Mouse (Mus musculus): Measurements from ENCODE around the gene Exd1. TPM values are rescaled to one million over a fixed set of nuclear protein-coding genes. Genes with fewer than 3 reads are reported as not detected.

The Exd1 gene
- total RNA-seq, 1 experiment = 2.0 TPM

- no peaks in the 10 kb centered on the region for H3K4me1 ChIP-seq (ENCODE audit: control insufficient read depth in 2 of 2, insufficient read depth in 2 of 2, low read length in 2 of 2, poor library complexity in 1 of 2)
- no peak for DNase-seq (ENCODE audit: low read depth, low spot score)
- no peak overlapping the region for H3K4me3 ChIP-seq (ENCODE audit: insufficient read depth in 1 of 2, low read depth in 1 of 2, low read length in 2 of 2, poor library complexity in 1 of 2, severe bottlenecking in 1 of 2)
- H3K36me3 ChIP-seq (ENCODE audit: control insufficient read depth, insufficient read depth, low read length, poor library complexity, severe bottlenecking) = no peaks in the 10 kb centered on the region
- TF ChIP-seq MAFK (IDR thresholded peaks at IDR 0.05; ENCODE audit: insufficient read depth, low read depth, low read length) (no peak), CHD2 (IDR thresholded peaks at IDR 0.05; ENCODE audit: low read depth, low read length) (no peak), ZNF384 (IDR thresholded peaks at IDR 0.05; ENCODE audit: low read depth, low read length) (no peak)
- H3K9ac ChIP-seq (ENCODE audit: insufficient read depth, low read depth, low read length, poor library complexity, severe bottlenecking) = no peak overlapping the region
- in situ Hi-C loops (cut with MboI; ENCODE audit: low sequenced_read_pairs in 2 of 2, unreplicated experiment in 2 of 2) = no loop called here
- no peaks in the 10 kb centered on the region for H3K9me3 ChIP-seq (ENCODE audit: control insufficient read depth, insufficient read depth, low read depth, low read length)
- H3K27ac ChIP-seq (ENCODE audit: insufficient read depth, low read depth, low read length, poor library complexity, severe bottlenecking) = no peak overlapping the region
Measured at GRCm38 (mm10) chr2:119498859-119499258, 48.6 kb downstream of the Exd1 start.

GRCm38 (mm10) chr2:119496082-119496481 is 51.3 kb downstream of the Exd1 start:
- no peak for DNase-seq (ENCODE audit: low read depth, low spot score)
- in situ Hi-C loops (cut with MboI; ENCODE audit: low sequenced_read_pairs in 2 of 2, unreplicated experiment in 2 of 2) = no loop called here
- Histone ChIP-seq H3K27ac (ENCODE audit: insufficient read depth, low read depth, low read length, poor library complexity, severe bottlenecking) (no peak overlapping the region), H3K4me3 (ENCODE audit: insufficient read depth in 1 of 2, low read depth in 1 of 2, low read length in 2 of 2, poor library complexity in 1 of 2, severe bottlenecking in 1 of 2) (no peak overlapping the region), H3K9ac (ENCODE audit: insufficient read depth, low read depth, low read length, poor library complexity, severe bottlenecking) (no peak overlapping the region), H3K4me1 (ENCODE audit: control insufficient read depth in 2 of 2, insufficient read depth in 2 of 2, low read length in 2 of 2, poor library complexity in 1 of 2) (peaks cover 0 to 3% of the 10 kb centered on the region in 2 experiments; a peak in 2 of 4 replicates), H3K36me3 (ENCODE audit: control insufficient read depth, insufficient read depth, low read length, poor library complexity, severe bottlenecking) (no peaks in the 10 kb centered on the region), H3K9me3 (ENCODE audit: control insufficient read depth, insufficient read depth, low read depth, low read length) (no peaks in the 10 kb centered on the region)
- TF ChIP-seq ZC3H11A (IDR thresholded peaks at IDR 0.05; ENCODE audit: borderline replicate concordance, low read depth, low read length) = no peak
- no peak for TF ChIP-seq HCFC1 (IDR thresholded peaks at IDR 0.05; ENCODE audit: borderline replicate concordance, insufficient read depth, low read length)
- no peak for TF ChIP-seq CHD2 (IDR thresholded peaks at IDR 0.05; ENCODE audit: low read depth, low read length)
- no peak for TF ChIP-seq ZNF384 (IDR thresholded peaks at IDR 0.05; ENCODE audit: low read depth, low read length)
- TF ChIP-seq MAFK (IDR thresholded peaks at IDR 0.05; ENCODE audit: insufficient read depth, low read depth, low read length) = no peak

GRCm38 (mm10) chr2:119491953-119492352 is 55.5 kb downstream of the Exd1 start:
- in situ Hi-C loops (cut with MboI; ENCODE audit: low sequenced_read_pairs in 2 of 2, unreplicated experiment in 2 of 2) = no loop called here

GRCm38 (mm10) chr2:119486488-119486887 is 60.9 kb downstream of the Exd1 start:
- Histone ChIP-seq H3K4me1 (ENCODE audit: control insufficient read depth in 2 of 2, insufficient read depth in 2 of 2, low read length in 2 of 2, poor library complexity in 1 of 2) (peaks cover 1 to 3% of the 10 kb centered on the region in 2 experiments; a peak in 1 of 4 replicates), H3K9me3 (ENCODE audit: control insufficient read depth, insufficient read depth, low read depth, low read length) (no peaks in the 10 kb centered on the region), H3K27ac (ENCODE audit: insufficient read depth, low read depth, low read length, poor library complexity, severe bottlenecking) (no peak overlapping the region), H3K36me3 (ENCODE audit: control insufficient read depth, insufficient read depth, low read length, poor library complexity, severe bottlenecking) (no peaks in the 10 kb centered on the region), H3K4me3 (ENCODE audit: insufficient read depth in 1 of 2, low read depth in 1 of 2, low read length in 2 of 2, poor library complexity in 1 of 2, severe bottlenecking in 1 of 2) (0 out of 4 replicates have a peak overlapping the region, but pooled peaks of 1 of the 2 experiments have one; percentile 6), H3K9ac (ENCODE audit: insufficient read depth, low read depth, low read length, poor library complexity, severe bottlenecking) (no peak overlapping the region)
- peak; percentile 95 for DNase-seq (ENCODE audit: low read depth, low spot score)
- TF ChIP-seq ZNF384 (IDR thresholded peaks at IDR 0.05; ENCODE audit: low read depth, low read length) (peak; percentile 99), ZC3H11A (IDR thresholded peaks at IDR 0.05; ENCODE audit: borderline replicate concordance, low read depth, low read length) (no peak), MAFK (IDR thresholded peaks at IDR 0.05; ENCODE audit: insufficient read depth, low read depth, low read length) (peak; percentile 44; the same call in 1 of the 2 replicates)
- in situ Hi-C loops (cut with MboI; ENCODE audit: low sequenced_read_pairs in 2 of 2, unreplicated experiment in 2 of 2) = no loop called here

More at GRCm38 (mm10) chr2:119491953-119492352, 55.5 kb downstream of the Exd1 start:
- Histone ChIP-seq H3K36me3 (ENCODE audit: control insufficient read depth, insufficient read depth, low read length, poor library complexity, severe bottlenecking) (no peaks in the 10 kb centered on the region), H3K27ac (ENCODE audit: insufficient read depth, low read depth, low read length, poor library complexity, severe bottlenecking) (no peak overlapping the region), H3K4me1 (ENCODE audit: control insufficient read depth in 2 of 2, insufficient read depth in 2 of 2, low read length in 2 of 2, poor library complexity in 1 of 2) (peaks cover under 1 to 5% of the 10 kb centered on the region in 2 experiments; a peak in 2 of 4 replicates), H3K9me3 (ENCODE audit: control insufficient read depth, insufficient read depth, low read depth, low read length) (no peaks in the 10 kb centered on the region), H3K4me3 (ENCODE audit: insufficient read depth in 1 of 2, low read depth in 1 of 2, low read length in 2 of 2, poor library complexity in 1 of 2, severe bottlenecking in 1 of 2) (no peak overlapping the region), H3K9ac (ENCODE audit: insufficient read depth, low read depth, low read length, poor library complexity, severe bottlenecking) (no peak overlapping the region)
- TF ChIP-seq MAFK (IDR thresholded peaks at IDR 0.05; ENCODE audit: insufficient read depth, low read depth, low read length) = no peak
- TF ChIP-seq ZNF384 (IDR thresholded peaks at IDR 0.05; ENCODE audit: low read depth, low read length) = no peak
- no peak for TF ChIP-seq ZC3H11A (IDR thresholded peaks at IDR 0.05; ENCODE audit: borderline replicate concordance, low read depth, low read length)
- no peak for TF ChIP-seq CHD2 (IDR thresholded peaks at IDR 0.05; ENCODE audit: low read depth, low read length)
- no peak for TF ChIP-seq HCFC1 (IDR thresholded peaks at IDR 0.05; ENCODE audit: borderline replicate concordance, insufficient read depth, low read length)
- DNase-seq (ENCODE audit: low read depth, low spot score) = no peak

- TF ChIP-seq HCFC1 (IDR thresholded peaks at IDR 0.05; ENCODE audit: borderline replicate concordance, insufficient read depth, low read length) (no peak), CHD2 (IDR thresholded peaks at IDR 0.05; ENCODE audit: low read depth, low read length) (no peak), ZC3H11A (IDR thresholded peaks at IDR 0.05; ENCODE audit: borderline replicate concordance, low read depth, low read length) (no peak), MAFK (IDR thresholded peaks at IDR 0.05; ENCODE audit: insufficient read depth, low read depth, low read length) (no peak)
- H3K9ac ChIP-seq (ENCODE audit: insufficient read depth, low read depth, low read length, poor library complexity, severe bottlenecking) = no peak overlapping the region
- H3K36me3 ChIP-seq (ENCODE audit: control insufficient read depth, insufficient read depth, low read length, poor library complexity, severe bottlenecking) = no peaks in the 10 kb centered on the region
- no peak overlapping the region for H3K4me3 ChIP-seq (ENCODE audit: insufficient read depth in 1 of 2, low read depth in 1 of 2, low read length in 2 of 2, poor library complexity in 1 of 2, severe bottlenecking in 1 of 2)
- in situ Hi-C loops (cut with MboI; ENCODE audit: low sequenced_read_pairs in 2 of 2, unreplicated experiment in 2 of 2) = no loop called here
- no peaks in the 10 kb centered on the region for H3K9me3 ChIP-seq (ENCODE audit: control insufficient read depth, insufficient read depth, low read depth, low read length)
- no peak for DNase-seq (ENCODE audit: low read depth, low spot score)
- no peak overlapping the region for H3K27ac ChIP-seq (ENCODE audit: insufficient read depth, low read depth, low read length, poor library complexity, severe bottlenecking)
- H3K4me1 ChIP-seq (ENCODE audit: control insufficient read depth in 2 of 2, insufficient read depth in 2 of 2, low read length in 2 of 2, poor library complexity in 1 of 2) = peaks cover 0 to 3% of the 10 kb centered on the region in 2 experiments; a peak in 1 of 4 replicates
Measured at GRCm38 (mm10) chr2:119482307-119482706, 65.1 kb downstream of the Exd1 start.

All from ES-E14 (cell line).